Mouse (Mus musculus) heart, embryonic 11.5 days (tissue): Measurements from ENCODE around the gene Nebl. TPM values are rescaled to one million over a fixed set of nuclear protein-coding genes. Genes with fewer than 3 reads are reported as not detected.

Source experiments
- ATAC-seq: fragments of 200-750 bp; cut with Nextera tagmentation; replicated peaks from 2 replicates; pipeline ENCODE4 v1.8.0; 2017; ENCODE audit warnings: moderate library complexity; ENCODE audit not compliant: insufficient number of reproducible peaks, low FRiP score, low TSS enrichment
- H3K27ac ChIP-seq: fragments of 300-500 bp; sonication (generic); 2 replicates; pipeline ENCODE4 v1.5.1; 2014; ENCODE audit warnings: mild to moderate bottlenecking, low read depth, low read length
- H3K27me3 ChIP-seq: fragments of 300-500 bp; sonication (generic); 2 replicates; pipeline ENCODE4 v1.6.1; 2014; ENCODE audit warnings: mild to moderate bottlenecking, low read length, mixed read lengths; ENCODE audit not compliant: control insufficient read depth, insufficient read depth
- H3K36me3 ChIP-seq: fragments of 300-500 bp; sonication (generic); 2 replicates; pipeline ENCODE4 v1.6.1; 2014; ENCODE audit warnings: mild to moderate bottlenecking, low read length, moderate library complexity, mixed read lengths; ENCODE audit not compliant: control insufficient read depth, insufficient read depth
- H3K4me1 ChIP-seq: fragments of 300-500 bp; sonication (generic); 2 replicates; pipeline ENCODE4 v1.6.1; 2014; ENCODE audit warnings: low read length; ENCODE audit not compliant: control insufficient read depth, insufficient read depth
- H3K4me2 ChIP-seq: fragments of 300-500 bp; sonication (generic); 2 replicates; pipeline ENCODE4 v1.6.1; 2014; ENCODE audit warnings: mild to moderate bottlenecking, moderate library complexity
- H3K4me3 ChIP-seq: fragments of 300-500 bp; sonication (generic); 2 replicates; pipeline ENCODE4 v1.5.1; 2014; ENCODE audit warnings: low read depth, low read length
- H3K9ac ChIP-seq: fragments of 300-500 bp; sonication (generic); 2 replicates; pipeline ENCODE4 v1.6.1; 2014; ENCODE audit warnings: mild to moderate bottlenecking, low read depth, low read length, moderate library complexity
- H3K9me3 ChIP-seq: fragments of 300-500 bp; sonication (generic); replicated peaks from 2 replicates; pipeline ENCODE4 v1.6.1; 2016; ENCODE audit warnings: low read length; ENCODE audit not compliant: control insufficient read depth
- WGBS: fragments of 180-500 bp; shearing (Covaris S2); extraction: QIAGEN DNeasy Blood & Tissue Kit; methylation state at CpG from one replicate; pipeline ENCODE4 v1.1.7; 2014; ENCODE audit not compliant: insufficient replicate concordance; 5-methylcytosine and 5-hydroxymethylcytosine counted together
- polyA plus RNA-seq: library from polyadenylated mRNA; unstranded; fragments of >200 nt; fragmentation: Nextera tagmentation; extraction: Ambion mirVana; gene quantifications from 2 replicates; pipeline ENCODE4 v1.2.1, GENCODE M21; 2014

Nebl gene
- polyA plus RNA-seq, 1 experiment from 2014 or later = 457 TPM

- no peaks in the 10 kb centered on the region for H3K9me3 ChIP-seq
- H3K4me2 ChIP-seq = no peak overlapping the region
- 89% methylated on average over 10 of the region's 10 CpGs for WGBS
- no peak overlapping the region for H3K4me3 ChIP-seq
- H3K36me3 ChIP-seq = peaks cover 7% of the 10 kb centered on the region
- ATAC-seq = no peak
- H3K4me1 ChIP-seq = no peaks in the 10 kb centered on the region
- no peaks in the 10 kb centered on the region for H3K27me3 ChIP-seq
- H3K27ac ChIP-seq = no peak overlapping the region
- no peak overlapping the region for H3K9ac ChIP-seq
These were observed 294.4 kb downstream of the Nebl start for GRCm38 (mm10) chr2:17436739-17437440.

- WGBS = 64% methylated on average over 4 of the region's 4 CpGs
- no peaks in the 10 kb centered on the region for H3K9me3 ChIP-seq
- no peaks in the 10 kb centered on the region for H3K4me1 ChIP-seq
- peaks cover 5% of the 10 kb centered on the region for H3K36me3 ChIP-seq
- H3K27ac ChIP-seq = no peak overlapping the region
- H3K4me2 ChIP-seq = no peak overlapping the region
- H3K9ac ChIP-seq = no peak overlapping the region
- no peaks in the 10 kb centered on the region for H3K27me3 ChIP-seq
- no peak overlapping the region for H3K4me3 ChIP-seq
- ATAC-seq = no peak
These were observed 296.0 kb downstream of the Nebl start for GRCm38 (mm10) chr2:17435217-17435616.

- H3K9me3 ChIP-seq = no peaks in the 10 kb centered on the region
- ATAC-seq = no peak
- 81% methylated on average over 4 of the region's 4 CpGs for WGBS
- no peak overlapping the region for H3K27ac ChIP-seq
- H3K4me2 ChIP-seq = no peak overlapping the region
- H3K9ac ChIP-seq = no peak overlapping the region
- H3K27me3 ChIP-seq = no peaks in the 10 kb centered on the region
- H3K4me3 ChIP-seq = no peak overlapping the region
- H3K36me3 ChIP-seq = no peaks in the 10 kb centered on the region
- H3K4me1 ChIP-seq = no peaks in the 10 kb centered on the region
These were observed 302.2 kb downstream of the Nebl start for GRCm38 (mm10) chr2:17429028-17429427.

DNA sequence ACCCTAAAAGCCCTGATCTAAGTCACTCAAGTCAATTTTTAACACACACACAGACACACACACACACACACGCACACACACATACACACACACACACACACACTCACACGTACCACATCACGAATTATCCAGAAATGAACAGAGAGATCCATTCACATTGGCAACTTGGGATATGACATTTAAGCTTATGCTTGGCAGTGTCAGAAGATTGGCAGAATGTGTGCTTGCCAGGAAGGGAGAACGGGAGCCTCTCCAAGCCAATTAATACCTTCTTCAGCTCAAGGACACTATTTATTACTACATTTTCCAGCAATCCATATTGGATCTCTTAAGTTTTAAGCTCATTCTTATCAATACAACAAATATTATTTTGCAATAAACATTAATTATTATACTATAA, 303.1 kb downstream of the Nebl start:
- Histone ChIP-seq H3K4me1 (no peaks in the 10 kb centered on the region), H3K9ac (no peak overlapping the region), H3K4me2 (no peak overlapping the region), H3K36me3 (no peaks in the 10 kb centered on the region), H3K4me3 (no peak overlapping the region), H3K27ac (no peak overlapping the region), H3K27me3 (no peaks in the 10 kb centered on the region), H3K9me3 (no peaks in the 10 kb centered on the region)
- WGBS = 85% methylated on average over 4 of the region's 4 CpGs
- ATAC-seq = no peak

DNA sequence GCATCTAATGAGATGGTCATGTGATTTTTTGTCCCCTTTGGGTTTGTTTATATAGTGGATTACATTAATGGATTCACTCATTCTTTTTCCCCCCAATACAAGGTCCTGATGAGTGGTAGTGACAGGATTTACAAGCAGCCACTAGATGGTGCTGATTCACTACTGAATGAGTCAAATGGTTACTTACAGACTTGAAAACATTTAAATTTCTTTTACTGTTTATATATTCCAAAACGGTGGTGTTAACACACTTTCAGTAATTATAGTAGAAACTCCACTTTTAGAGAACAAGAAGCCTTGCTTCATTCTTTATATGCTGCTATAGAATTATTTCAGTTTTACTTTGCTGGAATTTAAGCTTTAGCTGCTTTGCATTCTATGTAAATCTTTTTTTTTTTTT, 308.3 kb downstream of the Nebl start:
- Histone ChIP-seq H3K4me3 (no peak overlapping the region), H3K4me2 (no peak overlapping the region), H3K4me1 (no peaks in the 10 kb centered on the region), H3K9ac (no peak overlapping the region), H3K27me3 (no peaks in the 10 kb centered on the region), H3K27ac (no peak overlapping the region), H3K9me3 (no peaks in the 10 kb centered on the region), H3K36me3 (no peaks in the 10 kb centered on the region)
- no peak for ATAC-seq
- 7% methylated on average over 1 of the region's 1 CpGs for WGBS

GRCm38 (mm10) chr2:17415347-17415746, 315.9 kb downstream of the Nebl start:
- H3K4me2 ChIP-seq = no peak overlapping the region
- WGBS = 36% methylated on average over 4 of the region's 4 CpGs

GRCm38 (mm10) chr2:17414324-17414723, 316.9 kb downstream of the Nebl start:
- no peaks in the 10 kb centered on the region; the same call in 1 of the 2 replicates for H3K36me3 ChIP-seq
- WGBS = 77% methylated on average over 2 of the region's 2 CpGs

More at GRCm38 (mm10) chr2:17415347-17415746, 315.9 kb downstream of the Nebl start:
- Histone ChIP-seq H3K4me1 (no peaks in the 10 kb centered on the region), H3K27me3 (no peaks in the 10 kb centered on the region), H3K36me3 (no peaks in the 10 kb centered on the region; the same call in 1 of the 2 replicates), H3K9me3 (no peaks in the 10 kb centered on the region), H3K9ac (no peak overlapping the region), H3K4me3 (no peak overlapping the region), H3K27ac (no peak overlapping the region)
- no peak for ATAC-seq

DNA sequence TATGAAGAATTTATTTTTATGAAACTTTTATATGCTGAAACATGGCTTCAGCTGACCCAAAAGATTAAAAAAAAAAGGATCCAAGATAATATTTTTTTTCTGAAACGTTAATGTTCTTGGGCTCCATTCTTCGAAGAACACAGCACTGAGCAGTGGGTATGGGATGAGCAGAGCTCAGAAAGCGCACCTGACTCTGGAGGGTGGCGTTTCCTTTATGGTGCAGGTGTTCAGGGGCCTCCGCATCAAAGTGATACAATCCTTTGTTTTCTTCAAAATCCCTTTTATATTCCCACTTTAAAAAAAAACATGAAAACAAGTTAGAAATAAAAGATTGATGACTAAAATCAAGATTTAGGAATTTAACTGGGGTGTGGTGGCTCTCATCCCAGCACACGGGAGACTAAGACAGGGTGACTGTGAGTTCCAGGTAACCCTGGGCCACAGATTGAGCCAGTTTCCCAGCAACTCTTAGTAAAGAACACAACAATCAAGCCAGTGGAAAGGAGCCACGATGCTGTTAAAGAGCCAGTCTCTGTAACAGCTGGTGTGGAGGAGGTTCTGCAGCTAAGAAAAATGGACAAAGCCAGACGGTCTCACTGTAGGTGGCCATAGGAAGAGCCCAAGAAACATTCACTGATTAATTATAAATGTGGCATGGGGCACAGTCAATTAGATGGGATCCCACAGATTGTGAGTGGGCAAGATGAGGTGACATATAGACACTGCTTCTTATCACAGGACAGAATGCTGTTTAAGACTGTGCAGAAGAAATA, 317.6 kb downstream of the Nebl start:
- Histone ChIP-seq H3K27me3 (no peaks in the 10 kb centered on the region), H3K9me3 (no peaks in the 10 kb centered on the region), H3K9ac (no peak overlapping the region), H3K4me3 (no peak overlapping the region), H3K4me1 (no peaks in the 10 kb centered on the region; the same call in 1 of the 2 replicates), H3K27ac (no peak overlapping the region), H3K36me3 (no peaks in the 10 kb centered on the region; the same call in 1 of the 2 replicates), H3K4me2 (no peak overlapping the region)
- no peak for ATAC-seq
- 70% methylated on average over 8 of the region's 8 CpGs for WGBS

More at GRCm38 (mm10) chr2:17414324-17414723, 316.9 kb downstream of the Nebl start:
- no peak overlapping the region for H3K9ac ChIP-seq
- H3K9me3 ChIP-seq = no peaks in the 10 kb centered on the region
- no peaks in the 10 kb centered on the region; the same call in 1 of the 2 replicates for H3K4me1 ChIP-seq
- no peak overlapping the region for H3K27ac ChIP-seq
- H3K4me3 ChIP-seq = no peak overlapping the region
- ATAC-seq = no peak
- H3K27me3 ChIP-seq = no peaks in the 10 kb centered on the region
- no peak overlapping the region for H3K4me2 ChIP-seq
